Mouse (Mus musculus) MEL (cell line): Measurements from ENCODE around the gene Tmem9. TPM values are rescaled to one million over a fixed set of nuclear protein-coding genes. Genes with fewer than 3 reads are reported as not detected.
A peak's percentile ranks its signal among the peaks of the same experiment; 100 is the strongest.

Experiments
- DNase-seq: peaks from one replicate; pipeline ENCODE4 v3.0.0; 2011; ENCODE audit warnings: low read depth, low spot score
- H3K27ac ChIP-seq: 2 replicates; pipeline ENCODE4 v1.5.1; 2012; ENCODE audit warnings: low read depth, mild to moderate bottlenecking, control low read depth, low read length, moderate library complexity; ENCODE audit not compliant: control insufficient read depth
- H3K27me3 ChIP-seq, 2 experiments: fragments of 150-350 bp in 1 of 2; sonication (generic) in 1 of 2; 2 replicates each; pipeline ENCODE4 v1.6.1; 2012; ENCODE audit warnings: low read length in 2 of 2, mild to moderate bottlenecking in 2 of 2, improper control_type of control experiment in 1 of 2, moderate library complexity in 1 of 2; ENCODE audit not compliant: insufficient read depth in 2 of 2, control insufficient read depth in 1 of 2
- H3K36me3 ChIP-seq, 2 experiments: 2 replicates each; pipeline ENCODE4 v1.6.1; 2012 to 2014; ENCODE audit warnings: low read length in 2 of 2, improper control_type of control experiment in 1 of 2, inconsistent platforms in 1 of 2, mild to moderate bottlenecking in 1 of 2; ENCODE audit not compliant: insufficient read depth in 2 of 2, control insufficient read depth in 1 of 2
- H3K4me1 ChIP-seq, 2 experiments: fragments of 150-350 bp in 1 of 2; sonication (generic) in 1 of 2; 2 replicates each; pipeline ENCODE4 v1.6.1; 2012; ENCODE audit warnings: low read length in 2 of 2, improper control_type of control experiment in 1 of 2, mild to moderate bottlenecking in 1 of 2; ENCODE audit not compliant: insufficient read depth in 2 of 2, control insufficient read depth in 1 of 2
- H3K4me3 ChIP-seq, 2 experiments: fragments of 150-350 bp in 1 of 2; sonication (generic) in 1 of 2; 2 replicates each; pipeline ENCODE4 v1.5.1; 2012; ENCODE audit warnings: low read depth in 2 of 2, low read length in 2 of 2, mild to moderate bottlenecking in 2 of 2, moderate library complexity in 2 of 2, control low read depth in 1 of 2, improper control_type of control experiment in 1 of 2; ENCODE audit not compliant: control insufficient read depth in 1 of 2, insufficient read depth in 1 of 2
- H3K79me2 ChIP-seq: 2 replicates; pipeline ENCODE4 v1.6.1; 2012; ENCODE audit warnings: mild to moderate bottlenecking, low read length, moderate library complexity; ENCODE audit not compliant: control insufficient read depth, poor library complexity, insufficient read depth
- H3K9ac ChIP-seq: 2 replicates; pipeline ENCODE4 v1.6.1; 2012; ENCODE audit warnings: low read depth, mild to moderate bottlenecking, control low read depth, low read length, moderate library complexity; ENCODE audit not compliant: control insufficient read depth, poor library complexity, severe bottlenecking
- H3K9me3 ChIP-seq: fragments of 150-350 bp; sonication (generic); replicated peaks from 2 replicates; pipeline ENCODE4 v1.6.1; 2012; ENCODE audit warnings: mild to moderate bottlenecking, low read length, improper control_type of control experiment, moderate library complexity; ENCODE audit not compliant: insufficient read depth
- CHD2 ChIP-seq: IDR thresholded peaks from 2 replicates; pipeline ENCODE4 v1.6.1; 2011; ENCODE audit warnings: low read length, improper control_type of control experiment
- EP300 ChIP-seq, 2 experiments: IDR thresholded peaks; 2 replicates each; pipeline ENCODE4 v1.6.1; 2011; ENCODE audit warnings: improper control_type of control experiment in 2 of 2, low read length in 2 of 2, low read depth in 1 of 2, mild to moderate bottlenecking in 1 of 2
- GATA1 ChIP-seq: IDR thresholded peaks from 2 replicates; pipeline ENCODE4 v1.6.1; 2011; ENCODE audit warnings: low read depth, low read length, improper control_type of control experiment
- HCFC1 ChIP-seq: IDR thresholded peaks from 2 replicates; pipeline ENCODE4 v1.6.1; 2012; ENCODE audit warnings: low read depth, mild to moderate bottlenecking, inconsistent platforms, low read length, improper control_type of control experiment, moderate library complexity
- JUND ChIP-seq: IDR thresholded peaks from 2 replicates; pipeline ENCODE4 v1.6.1; 2011; ENCODE audit warnings: low read depth, mild to moderate bottlenecking, improper control_type of control experiment, low read length
- KAT2A ChIP-seq: conservative IDR thresholded peaks from 2 replicates; pipeline ENCODE4 v1.6.1; 2012; ENCODE audit warnings: low read depth, low read length, improper control_type of control experiment, inconsistent platforms
- MAFK ChIP-seq: IDR thresholded peaks from 2 replicates; pipeline ENCODE4 v1.6.1; 2011; ENCODE audit warnings: low read depth, mild to moderate bottlenecking, low read length, improper control_type of control experiment, borderline replicate concordance
- MAZ ChIP-seq: IDR thresholded peaks from 2 replicates; pipeline ENCODE4 v1.6.1; 2012; ENCODE audit warnings: low read depth, mild to moderate bottlenecking, inconsistent platforms, low read length, improper control_type of control experiment
- MEF2A ChIP-seq: IDR thresholded peaks from 2 replicates; pipeline ENCODE4 v1.6.1; 2014; ENCODE audit warnings: low read depth, mild to moderate bottlenecking, inconsistent platforms, low read length, improper control_type of control experiment; ENCODE audit not compliant: poor library complexity, insufficient replicate concordance, severe bottlenecking; ENCODE audit errors: extremely low read depth
- MXI1 ChIP-seq: IDR thresholded peaks from 2 replicates; pipeline ENCODE4 v1.6.1; 2011; ENCODE audit warnings: mild to moderate bottlenecking, low read depth, low read length, improper control_type of control experiment
- MYB ChIP-seq: IDR thresholded peaks from 2 replicates; pipeline ENCODE4 v1.6.1; 2011; ENCODE audit warnings: mild to moderate bottlenecking, low read depth, low read length, improper control_type of control experiment
- NELFE ChIP-seq: IDR thresholded peaks from 2 replicates; pipeline ENCODE4 v1.6.1; 2011; ENCODE audit warnings: low read depth, low read length, improper control_type of control experiment
- POLR2A ChIP-seq, 2 experiments: IDR thresholded peaks; 2 replicates each; pipeline ENCODE4 v1.6.1; 2011 to 2012; ENCODE audit warnings: low read length in 2 of 2, mild to moderate bottlenecking in 2 of 2, control low read depth in 1 of 2, improper control_type of control experiment in 1 of 2, low read depth in 1 of 2, moderate library complexity in 1 of 2; ENCODE audit not compliant: control insufficient read depth in 1 of 2, insufficient read depth in 1 of 2, poor library complexity in 1 of 2
- POLR2AphosphoS2 ChIP-seq: IDR thresholded peaks from 2 replicates; pipeline ENCODE4 v1.6.1; 2011; ENCODE audit warnings: low read length, improper control_type of control experiment
- POLR2AphosphoS5 ChIP-seq: IDR thresholded peaks from 2 replicates; pipeline ENCODE4 v1.6.1; 2012; ENCODE audit warnings: low read depth, borderline replicate concordance, mild to moderate bottlenecking, inconsistent platforms, low read length, moderate library complexity, mixed read lengths
- RCOR1 ChIP-seq: IDR thresholded peaks from 2 replicates; pipeline ENCODE4 v1.6.1; 2012; ENCODE audit warnings: low read depth, mild to moderate bottlenecking, inconsistent platforms, low read length, improper control_type of control experiment
- SIN3A ChIP-seq: IDR thresholded peaks from 2 replicates; pipeline ENCODE4 v1.6.1; 2012; ENCODE audit warnings: low read length, improper control_type of control experiment, inconsistent platforms
- TCF12 ChIP-seq: IDR thresholded peaks from 2 replicates; pipeline ENCODE4 v1.6.1; 2014; ENCODE audit warnings: low read depth, mild to moderate bottlenecking, inconsistent platforms, low read length, improper control_type of control experiment, moderate library complexity
- ZMIZ1 ChIP-seq: IDR thresholded peaks from 2 replicates; pipeline ENCODE4 v1.6.1; 2012; ENCODE audit warnings: low read depth, mild to moderate bottlenecking, inconsistent platforms, low read length, improper control_type of control experiment, moderate library complexity
- polyA plus RNA-seq, 2 experiments: library from polyadenylated mRNA; stranded (reverse) in 1 of 2; unstranded in 1 of 2; fragments of >175 nt in 1 of 2; fragments of >200 nt in 1 of 2; gene quantifications; 2 replicates each; pipeline versions ENCODE4 v1.2.1 to v1.2.4; 2012; ENCODE audit warnings: low replicate concordance in 2 of 2, low read depth in 1 of 2; ENCODE audit not compliant: insufficient read length in 2 of 2, insufficient read depth in 1 of 2, missing spikeins in 1 of 2
- total RNA-seq: library from RNA; depleted of rRNA; stranded (reverse); fragments of 300-350 nt; gene quantifications from 2 replicates; pipeline ENCODE4 v1.2.3, GENCODE M21; 2012

Gene Tmem9
- total and polyA plus RNA-seq, 3 experiments = 52.2 to 82.9 TPM; not detected in 1

- TF ChIP-seq TCF12 (no peak), EP300 (IDR thresholded peaks at IDR 0.05; ENCODE audit: low read depth in 1 of 2, low read length in 2 of 2) (no peak), NELFE (no peak), MAFK (peak; percentile 40), MAZ (no peak), KAT2A (no peak), GATA1 (no peak), MYB (no peak)
- Histone ChIP-seq H3K9me3 (no peaks in the 10 kb centered on the region), H3K79me2 (no peaks in the 10 kb centered on the region), H3K4me1 (no peaks in the 10 kb centered on the region), H3K27ac (no peak overlapping the region), H3K9ac (no peak overlapping the region), H3K36me3 (no peaks in the 10 kb centered on the region), H3K4me3 (no peak overlapping the region), H3K27me3 (0 out of 4 replicates have a peak, but pooled peaks cover 0 to 3% of the 10 kb centered on the region in 2 experiments)
- DNase-seq = no peak
These were observed 44.8 kb upstream of the Tmem9 start for GRCm38 (mm10) chr1:135963177-135963576.

- no peak for TF ChIP-seq CHD2
- no peak for TF ChIP-seq POLR2AphosphoS5
- no peak for TF ChIP-seq JUND
- TF ChIP-seq EP300 (IDR thresholded peaks at IDR 0.05; ENCODE audit: low read depth in 1 of 2, low read length in 2 of 2) = no peak
- TF ChIP-seq TCF12 = no peak
- no peak for TF ChIP-seq MAFK
- no peak for TF ChIP-seq HCFC1
- no peak for TF ChIP-seq SIN3A
- TF ChIP-seq MEF2A = no peak
- TF ChIP-seq POLR2AphosphoS2 = no peak
- TF ChIP-seq MXI1 = no peak
- no peak for TF ChIP-seq MYB
- no peak for TF ChIP-seq POLR2A (IDR thresholded peaks at IDR 0.05; ENCODE audit: control insufficient read depth in 1 of 2, insufficient read depth in 1 of 2, low read depth in 1 of 2, low read length in 2 of 2, poor library complexity in 1 of 2)
- no peak for TF ChIP-seq RCOR1
- TF ChIP-seq ZMIZ1 = no peak
- no peak overlapping the region for H3K27ac ChIP-seq
- no peaks in the 10 kb centered on the region for H3K36me3 ChIP-seq
- no peaks in the 10 kb centered on the region for H3K79me2 ChIP-seq
- DNase-seq = no peak
- H3K4me1 ChIP-seq = no peaks in the 10 kb centered on the region
- 0 out of 4 replicates have a peak, but pooled peaks cover 0 to 4% of the 10 kb centered on the region in 2 experiments for H3K27me3 ChIP-seq
- H3K9ac ChIP-seq = no peak overlapping the region
- no peaks in the 10 kb centered on the region for H3K9me3 ChIP-seq
- no peak overlapping the region for H3K4me3 ChIP-seq
These were observed 43.4 kb upstream of the Tmem9 start for GRCm38 (mm10) chr1:135964561-135964960.
